Mouse (Mus musculus) activated CD4-positive, CD25-positive, alpha-beta regulatory T cell, adult 4 months (primary cell): ENCODE measurements around the gene Slc7a1. TPM values are rescaled to one million over a fixed set of nuclear protein-coding genes. Genes with fewer than 3 reads are reported as not detected.
"Not testable (repeated sequence)": the region's sequence is repeated elsewhere in the genome, so short reads cannot be mapped to it uniquely, and the experiment has no call there.

Experiments
- ATAC-seq: one replicate; pipeline ENCODE4 v1.8.0; 2017
- polyA plus RNA-seq, 2 experiments: library from polyadenylated mRNA; unstranded; fragments of 100-300 nt; shearing (Covaris generic); gene quantifications; one replicate each; pipeline ENCODE4 v1.2.1; 2017

Slc7a1 gene
- polyA plus RNA-seq, 2 experiments from 2014 or later: 11.9 to 13.0 TPM

DNA sequence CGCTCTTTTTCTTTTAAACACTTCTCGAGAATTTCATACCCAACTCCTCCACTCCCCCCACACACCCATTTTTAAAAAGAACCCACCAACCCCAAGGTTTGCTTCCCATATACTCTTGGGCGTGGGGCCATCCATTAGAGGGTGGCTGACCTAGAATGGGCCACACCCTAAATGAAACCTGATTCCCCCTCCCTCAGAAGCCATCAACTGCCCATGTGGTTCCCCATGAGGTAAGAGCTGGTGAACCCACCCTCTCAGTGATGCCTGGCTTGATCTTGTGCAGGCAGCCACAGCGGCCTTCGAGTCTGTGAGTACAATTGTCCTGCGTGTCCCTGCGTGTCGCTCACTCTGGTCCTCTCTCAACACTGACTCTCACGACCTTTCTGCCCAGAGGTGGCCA, 33.2 kb downstream of the Slc7a1 start:
- no peak for ATAC-seq

DNA sequence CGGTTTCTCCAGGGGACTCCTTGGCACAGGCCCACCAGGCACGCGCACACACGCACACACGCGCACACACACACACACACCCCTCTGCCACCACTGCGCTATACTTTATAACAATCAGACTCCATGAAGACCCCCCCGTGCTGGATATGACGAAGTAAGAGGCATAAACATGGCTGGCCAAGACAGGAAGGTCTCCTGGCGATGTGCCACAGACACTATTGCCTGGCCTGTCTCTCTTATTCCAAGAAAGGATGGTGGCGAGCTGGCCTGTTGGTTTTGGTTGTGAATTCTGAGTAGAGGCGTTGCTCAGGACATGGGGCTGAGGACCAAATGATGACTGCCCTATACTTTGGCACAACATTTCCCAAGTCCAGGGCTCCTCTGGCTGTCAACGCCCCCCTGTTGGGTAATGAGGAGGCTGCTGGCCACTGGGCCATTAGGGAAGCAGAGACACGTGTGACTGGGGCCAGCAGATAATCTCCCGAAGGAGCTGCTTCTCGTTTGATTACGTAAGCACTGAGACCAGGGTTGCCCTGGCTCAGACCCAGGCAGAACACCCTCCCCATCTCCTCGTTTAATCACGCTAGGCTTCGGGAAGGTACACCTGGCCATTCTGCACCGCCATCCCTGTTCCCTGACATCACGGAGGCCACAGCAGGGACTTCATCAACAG, 36.1 kb downstream of the Slc7a1 start:
- no peak for ATAC-seq

- ATAC-seq: no peak
These were observed 37.4 kb downstream of the Slc7a1 start for GRCm38 (mm10) chr5:148362296-148362695.

DNA sequence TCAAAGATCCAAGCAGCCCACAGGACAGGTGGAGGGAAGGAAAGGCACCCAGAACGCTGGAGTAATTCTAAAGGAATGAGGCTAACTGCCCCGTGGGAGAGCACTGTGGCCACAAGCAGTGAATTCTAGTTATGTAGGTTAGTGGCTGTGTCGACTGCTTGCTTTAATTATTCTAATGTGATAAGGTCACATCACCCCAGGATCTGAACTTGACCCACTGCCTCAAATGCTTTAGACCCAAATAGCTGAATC, 38.0 kb downstream of the Slc7a1 start:
- ATAC-seq: no peak

- ATAC-seq: no peak
These were observed 38.6 kb downstream of the Slc7a1 start for GRCm38 (mm10) chr5:148360922-148361758.

DNA sequence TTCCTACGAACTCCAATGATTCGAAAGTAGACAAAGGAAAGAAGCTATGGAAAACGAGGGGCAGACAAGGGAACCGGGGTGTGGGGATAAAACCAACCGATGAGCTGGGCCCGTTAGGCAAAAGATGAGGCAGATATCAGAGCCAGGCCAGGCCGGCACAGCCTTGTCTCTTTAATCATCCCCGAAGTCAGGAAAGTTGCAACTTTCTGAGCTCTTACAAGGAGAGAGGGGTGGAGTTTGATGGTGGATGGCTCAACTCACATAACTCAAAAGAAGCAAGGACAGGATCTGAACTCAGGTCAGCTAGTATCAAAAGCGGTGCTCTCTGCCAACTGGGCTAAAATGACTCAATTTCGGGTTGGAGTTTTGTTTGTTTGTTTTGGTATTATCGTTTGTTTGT, 40.6 kb downstream of the Slc7a1 start:
- ATAC-seq: no peak

DNA sequence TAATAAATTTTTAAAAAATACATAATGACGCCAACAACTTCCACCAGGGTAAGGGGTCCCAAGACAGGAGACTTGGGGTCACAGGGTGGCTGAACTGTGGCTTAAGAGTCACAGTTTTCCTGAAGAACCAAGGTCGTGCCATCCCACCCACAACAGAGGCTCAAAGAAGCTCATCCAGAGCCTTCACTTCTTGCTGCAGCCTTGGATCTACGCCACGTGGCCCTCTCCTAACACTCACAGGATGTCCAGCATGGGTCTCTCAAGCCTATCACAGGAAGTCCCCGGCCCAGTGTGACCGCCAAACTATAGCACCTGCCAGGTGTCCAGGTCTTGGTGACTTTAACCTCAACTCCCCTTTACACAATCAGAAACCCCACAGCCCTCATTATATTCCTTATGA, 42.5 kb downstream of the Slc7a1 start:
- no peak for ATAC-seq

- no peak for ATAC-seq
These were observed 43.9 kb downstream of the Slc7a1 start for GRCm38 (mm10) chr5:148355822-148356221.

DNA sequence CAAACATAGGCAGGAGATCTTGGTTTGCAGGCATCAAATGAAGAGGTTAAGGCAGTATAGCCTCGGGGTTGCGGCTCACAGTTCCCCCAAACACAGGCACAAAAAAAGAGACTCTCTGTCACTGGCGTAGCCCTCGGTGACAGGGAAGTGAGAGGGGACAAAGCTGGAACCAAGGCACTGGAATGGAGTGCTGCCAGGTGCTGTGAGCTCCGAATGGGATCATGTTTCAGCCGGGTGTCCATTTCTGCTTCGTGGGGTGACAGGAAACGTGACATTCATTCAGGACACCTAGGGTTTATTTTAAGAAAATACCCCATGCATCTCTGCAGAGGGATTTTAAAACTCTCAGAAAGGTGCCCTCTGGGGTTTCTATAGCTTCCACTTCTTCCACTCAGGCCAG, 45.2 kb downstream of the Slc7a1 start:
- no peak for ATAC-seq

GRCm38 (mm10) chr5:148353429-148353828, 46.3 kb downstream of the Slc7a1 start:
- no peak for ATAC-seq

DNA sequence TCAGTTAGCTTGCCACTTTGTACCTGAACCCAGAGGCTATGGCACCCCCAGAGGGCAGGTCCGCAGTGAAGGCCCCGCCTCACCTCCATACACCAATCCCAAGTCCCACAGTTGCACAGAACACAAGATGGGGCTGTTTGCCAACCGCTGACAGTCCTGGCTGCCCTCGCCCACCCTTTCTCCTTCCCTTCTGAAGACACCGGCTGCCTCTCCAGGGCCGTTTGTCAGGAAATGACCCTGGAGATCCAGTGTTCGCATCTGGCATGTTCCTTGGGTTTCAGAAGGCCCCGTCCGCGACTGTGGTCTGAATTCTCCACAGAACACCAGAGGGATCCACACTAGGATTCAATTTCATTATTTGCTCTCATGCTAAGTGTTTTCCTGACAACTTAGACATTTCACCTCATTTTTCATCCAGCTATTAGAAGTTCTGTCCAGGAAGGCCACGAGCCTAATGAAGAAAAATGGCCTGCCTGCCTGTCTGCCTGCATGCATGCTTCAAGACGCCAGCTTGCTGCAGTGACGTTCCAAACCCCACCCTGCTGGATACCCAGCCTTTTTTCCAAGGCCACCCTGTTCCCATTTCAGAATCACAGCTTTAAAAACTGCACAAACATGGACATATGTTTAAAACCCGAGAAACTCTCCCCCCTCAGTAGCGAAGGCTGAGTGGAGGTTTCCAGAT, 50.2 kb downstream of the Slc7a1 start:
- ATAC-seq: no peak

- no peak for ATAC-seq
These were observed 51.6 kb downstream of the Slc7a1 start for GRCm38 (mm10) chr5:148348153-148348552.

DNA sequence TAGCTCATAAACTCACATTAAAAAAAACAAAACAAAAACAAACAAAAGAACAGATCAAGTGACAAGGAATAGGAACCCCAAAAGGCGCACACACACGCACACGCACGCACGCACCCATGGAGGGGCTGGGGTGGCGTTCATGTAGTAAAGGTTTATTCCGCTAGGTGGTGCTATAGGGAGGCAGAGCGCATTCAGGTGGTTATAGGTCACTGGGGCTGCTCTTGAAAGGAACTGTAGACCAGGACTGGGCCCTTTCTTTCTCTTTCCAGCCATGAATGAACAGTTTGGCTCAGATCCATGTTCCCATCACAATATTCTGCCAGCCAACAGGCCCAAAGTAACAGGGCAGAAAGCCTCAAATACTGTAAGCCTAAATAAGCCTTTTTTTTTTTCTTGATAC, 53.2 kb downstream of the Slc7a1 start:
- no peak for ATAC-seq

- ATAC-seq: no peak
These were observed 55.3 kb downstream of the Slc7a1 start for GRCm38 (mm10) chr5:148344374-148344773.

DNA sequence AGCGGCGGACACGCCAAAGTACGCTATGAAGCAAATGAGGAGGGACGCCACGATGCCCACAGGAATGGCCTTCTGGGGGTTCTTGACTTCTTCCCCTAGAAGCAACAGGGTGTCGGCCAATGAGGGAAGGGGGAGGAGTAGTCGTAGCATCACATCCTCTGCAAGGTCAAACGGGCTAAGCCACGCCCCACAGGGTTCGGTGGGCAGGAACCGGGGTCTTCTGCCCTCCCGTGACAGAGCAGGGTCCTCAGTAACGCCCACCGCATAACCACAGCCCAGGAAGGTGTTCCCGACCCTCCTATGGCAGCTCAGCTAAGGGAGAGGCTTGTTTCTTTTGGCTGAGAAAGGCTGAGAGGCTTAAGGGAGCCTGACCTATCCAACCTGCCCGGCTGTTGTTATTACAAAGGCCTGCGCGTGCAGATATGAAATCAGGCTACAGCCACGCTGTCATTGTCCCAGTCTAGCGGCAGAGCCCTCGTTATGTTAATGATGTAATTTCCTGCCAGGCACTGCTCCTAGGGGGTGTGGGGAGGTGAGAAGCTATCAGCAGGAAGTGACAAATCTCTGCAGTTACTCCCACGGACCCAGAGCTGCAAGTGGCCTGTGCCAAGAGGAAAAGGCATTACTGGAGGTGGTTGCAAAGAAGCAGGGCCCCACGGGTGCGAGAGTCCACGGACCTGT, 57.5 kb downstream of the Slc7a1 start:
- ATAC-seq: peak; percentile 99

DNA sequence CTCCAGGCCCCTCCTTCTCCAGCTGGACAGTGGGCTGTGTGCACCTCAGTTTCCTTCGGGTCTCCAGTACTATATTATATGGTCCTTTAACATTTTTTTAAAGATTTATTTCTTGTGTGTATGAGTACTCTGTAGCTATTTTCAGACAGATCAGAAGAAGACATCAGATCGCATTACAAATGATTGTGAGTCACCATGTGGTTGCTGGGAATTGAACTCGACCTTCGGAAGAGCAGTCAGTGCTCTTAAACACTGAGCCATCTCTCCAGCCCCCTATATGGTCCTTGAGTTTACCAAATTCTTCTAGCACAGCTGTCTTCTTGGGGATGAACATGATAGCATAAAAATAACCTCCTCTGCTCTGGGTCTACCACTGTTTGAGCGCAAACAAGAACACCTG, 60.6 kb downstream of the Slc7a1 start:
- ATAC-seq: no peak

- peak; percentile 89 for ATAC-seq
These were observed 67.1 kb downstream of the Slc7a1 start for GRCm38 (mm10) chr5:148332622-148332974.

DNA sequence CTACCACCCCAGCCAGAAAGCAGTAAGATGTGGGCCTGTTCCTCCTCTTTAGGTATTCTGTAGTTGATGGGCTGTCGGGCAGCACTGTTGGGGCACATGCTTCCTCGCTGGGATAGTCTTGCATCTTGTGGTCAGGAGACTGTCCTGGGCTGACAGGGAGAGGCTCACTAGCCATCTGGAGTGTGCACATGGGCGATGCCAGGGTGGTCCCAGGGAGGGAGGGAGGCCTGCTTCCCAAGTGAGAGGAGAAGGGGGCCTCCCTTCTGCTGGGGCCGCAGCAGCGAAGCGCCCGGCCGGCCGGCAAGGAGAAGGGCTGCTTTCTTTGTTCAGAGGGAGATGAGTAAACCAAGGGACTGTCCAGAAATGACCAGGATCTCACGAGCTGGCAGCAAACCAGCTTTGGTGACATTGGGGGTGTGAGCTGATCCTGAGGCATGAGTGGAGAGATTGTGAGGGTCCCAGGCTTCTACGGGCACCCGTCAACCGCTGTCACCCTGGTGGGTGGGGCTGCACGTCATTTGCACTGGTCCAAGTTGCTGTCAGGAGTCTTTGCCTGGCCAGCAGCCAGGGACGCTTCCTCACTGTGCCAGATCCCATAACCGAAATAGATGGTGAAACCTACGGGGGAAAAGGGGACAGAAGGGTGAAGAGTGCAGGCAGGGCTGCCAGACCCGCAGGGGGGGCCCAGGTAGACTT, 67.6 kb downstream of the Slc7a1 start:
- no peak for ATAC-seq

GRCm38 (mm10) chr5:148331229-148331776, 68.4 kb downstream of the Slc7a1 start:
- ATAC-seq: no peak

- no peak for ATAC-seq
These were observed 70.7 kb downstream of the Slc7a1 start for GRCm38 (mm10) chr5:148328982-148329381.

DNA sequence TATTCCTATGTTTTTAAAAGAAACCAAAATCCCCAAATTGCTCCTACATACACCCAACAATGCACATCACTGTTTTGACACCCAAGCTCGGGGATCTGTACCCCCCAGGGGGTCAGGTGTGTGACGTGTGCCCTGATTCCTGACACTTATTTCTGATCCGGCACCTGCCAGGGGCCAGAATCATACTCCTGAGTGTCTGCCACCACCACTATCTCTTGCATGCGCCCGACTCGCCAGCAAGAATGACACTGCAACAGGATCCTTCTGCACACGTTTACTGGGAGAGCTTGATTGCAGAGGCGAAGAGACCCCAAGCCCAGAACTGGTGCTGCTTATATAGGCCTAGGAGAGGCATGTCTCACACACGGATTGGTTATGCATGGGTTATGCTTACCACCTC, 73.4 kb downstream of the Slc7a1 start:
- not testable (repeated sequence) for ATAC-seq

DNA sequence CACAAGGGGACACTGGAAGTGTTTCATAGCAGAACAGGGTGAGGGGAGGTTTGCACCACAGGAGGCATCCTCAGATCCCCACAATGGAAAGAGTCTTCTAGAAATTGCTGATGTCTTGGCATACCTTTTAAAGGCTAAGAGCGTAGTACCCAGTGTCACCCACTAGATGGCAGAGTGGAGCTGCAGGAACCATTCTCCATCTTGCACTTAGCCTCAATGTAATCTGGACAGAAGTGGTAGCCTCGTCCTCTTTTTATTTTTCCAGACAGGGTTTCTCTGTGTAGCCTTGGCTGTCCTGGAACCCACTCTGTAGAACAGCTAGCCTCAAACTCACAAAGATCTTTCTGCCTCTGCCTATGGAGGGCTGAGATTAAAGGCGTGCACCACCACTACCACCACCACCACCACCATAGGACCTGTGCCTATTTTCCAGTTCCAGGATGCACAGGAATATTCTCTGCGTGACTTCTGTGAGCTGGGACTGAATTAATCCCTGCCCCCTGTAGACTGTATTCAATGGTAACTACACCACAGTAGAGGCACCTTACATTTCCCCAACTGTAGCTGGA, 74.3 kb downstream of the Slc7a1 start:
- ATAC-seq: peak; percentile 81
